Mouse (Mus musculus) kidney, adult 2 months (tissue): ENCODE data around the gene Plcb1. TPM values are rescaled to one million over a fixed set of nuclear protein-coding genes. Genes with fewer than 3 reads are reported as not detected.
A peak's percentile ranks its signal among the peaks of the same experiment; 100 is the strongest.

Experiments used
- DNase-seq: peaks from one replicate; pipeline ENCODE4 v3.0.0; 2021
- H3K27ac ChIP-seq: fragments of 200-500 bp; 2 replicates; pipeline ENCODE4 v1.5.1; 2012; ENCODE audit warnings: low read depth, low read length, control low read depth, inconsistent platforms; ENCODE audit not compliant: insufficient read depth
- H3K27me3 ChIP-seq: fragments of 200-500 bp; replicated peaks from 2 replicates; pipeline ENCODE4 v1.6.1; 2012; ENCODE audit warnings: mild to moderate bottlenecking, moderate library complexity, low read length, inconsistent platforms; ENCODE audit not compliant: control insufficient read depth, insufficient read depth
- H3K36me3 ChIP-seq: fragments of 200-500 bp; 2 replicates; pipeline ENCODE4 v1.6.1; 2012; ENCODE audit warnings: mild to moderate bottlenecking, moderate library complexity, low read length, inconsistent platforms; ENCODE audit not compliant: control insufficient read depth, insufficient read depth
- H3K4me1 ChIP-seq: fragments of 200-500 bp; 2 replicates; pipeline ENCODE4 v1.6.1; 2011; ENCODE audit warnings: low read length; ENCODE audit not compliant: control insufficient read depth, insufficient read depth
- H3K4me3 ChIP-seq: fragments of 200-500 bp; 2 replicates; pipeline ENCODE4 v1.5.1; 2011; ENCODE audit warnings: mild to moderate bottlenecking, low read depth, low read length, control low read depth; ENCODE audit not compliant: insufficient read depth
- CTCF ChIP-seq: fragments of 200-500 bp; conservative IDR thresholded peaks from 2 replicates; pipeline ENCODE4 v1.5.1; 2011; ENCODE audit warnings: low read depth, mild to moderate bottlenecking, control low read depth, low read length, moderate library complexity, mixed read lengths; ENCODE audit not compliant: insufficient read depth, insufficient read length
- POLR2A ChIP-seq: fragments of 200-500 bp; IDR thresholded peaks from one replicate; pipeline ENCODE4 v1.6.1; 2011; ENCODE audit warnings: low read depth, low read length, control low read depth
- WGBS: fragments of 180-500 bp; shearing (Covaris S2); methylation state at CpG from one replicate; pipeline ENCODE4 v1.1.7; 2018; 5-methylcytosine and 5-hydroxymethylcytosine counted together
- polyA plus RNA-seq: library from polyadenylated mRNA; depleted of rRNA; stranded (reverse); fragments of >200 nt; gene quantifications from 2 replicates; pipeline ENCODE4 v1.2.3, GENCODE M21; 2012; rRNA removed

The Plcb1 gene
- polyA plus RNA-seq, result 4.4 and 5.0 TPM in 2 replicates

DNA sequence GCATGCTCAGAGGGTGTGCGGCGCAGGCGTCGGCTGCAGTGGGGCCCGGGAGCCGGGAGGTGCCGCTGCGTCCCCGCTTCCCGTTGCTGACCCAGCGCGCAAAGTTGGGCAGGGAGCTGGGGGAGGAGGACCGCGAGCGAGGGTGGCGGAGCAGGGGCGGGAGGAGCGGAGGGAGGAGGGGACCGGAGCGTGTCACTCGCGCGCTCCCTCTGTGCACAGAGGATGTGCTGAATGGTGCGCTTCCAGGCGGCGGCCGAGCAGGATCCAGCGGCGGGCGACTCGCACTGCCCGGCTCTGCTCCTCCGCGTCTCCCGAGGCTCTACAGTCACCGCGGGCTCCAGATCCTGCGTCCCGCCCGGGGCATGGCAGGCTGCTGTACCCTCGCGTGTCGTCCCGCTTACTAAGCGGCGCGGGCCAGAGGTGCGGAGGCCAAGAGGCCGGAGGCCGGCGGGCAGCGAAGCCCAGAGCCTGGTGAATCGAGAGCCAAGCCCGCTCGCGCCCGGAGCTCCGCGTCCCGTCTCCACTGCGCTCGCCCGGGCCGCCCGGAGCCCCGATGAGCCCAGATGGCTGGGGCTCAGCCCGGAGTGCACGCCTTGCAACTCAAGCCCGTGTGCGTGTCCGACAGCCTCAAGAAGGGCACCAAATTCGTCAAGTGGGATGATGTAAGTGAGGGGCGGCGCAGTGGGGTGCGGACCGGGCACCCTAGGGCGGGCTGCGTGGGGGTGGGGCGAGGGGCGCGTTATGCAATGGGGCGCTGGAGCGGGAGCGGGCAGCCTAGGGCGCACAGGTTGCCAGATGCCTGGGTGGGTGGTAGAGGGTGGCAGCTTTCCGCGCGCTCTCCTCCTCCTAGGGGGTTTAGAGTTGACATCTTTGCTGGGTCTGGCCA lies at the start of gene Plcb1:
TSS of gene Plcb1 (plus strand) at position 98 of the 886 bp plus-strand sequence.
- H3K27me3 ChIP-seq, result no peaks in the 10 kb centered on the region
- peak; percentile 82 for TF ChIP-seq CTCF
- peak; percentile 50 for TF ChIP-seq POLR2A
- WGBS, result 1% methylated on average over 88 of the region's 88 CpGs
- peak within 1 kb of the TSS; percentile 77 for H3K27ac ChIP-seq
- H3K4me3 ChIP-seq, result peak within 1 kb of the TSS; percentile 80
- peak; percentile 93 for DNase-seq
- H3K36me3 ChIP-seq, result no peaks in the 10 kb centered on the region
- peaks cover 5% of the 10 kb centered on the region; the same call in 1 of the 2 replicates for H3K4me1 ChIP-seq

DNA sequence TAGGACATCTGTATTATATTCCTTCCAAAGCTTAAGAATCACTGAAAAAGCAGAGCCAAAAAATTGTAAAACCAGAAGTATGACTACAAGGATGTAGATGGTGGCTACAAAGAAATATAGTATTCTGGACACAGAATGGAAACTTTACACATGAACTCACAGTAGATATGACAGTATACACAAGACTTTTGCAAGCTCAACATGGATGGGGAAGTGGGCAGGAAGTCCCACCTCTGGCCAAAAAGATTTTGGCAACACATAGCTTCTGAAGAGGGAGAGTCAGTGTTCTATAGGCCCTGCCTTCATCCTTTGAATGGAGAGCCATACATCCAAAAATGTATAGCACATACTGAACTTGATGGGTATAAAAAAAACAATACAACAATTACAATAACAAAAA lies 30.3 kb upstream of the Plcb1 start:
- Histone ChIP-seq H3K4me3 (no peak overlapping the region), H3K27me3 (no peaks in the 10 kb centered on the region), H3K36me3 (no peaks in the 10 kb centered on the region), H3K4me1 (no peaks in the 10 kb centered on the region), H3K27ac (no peak overlapping the region)
- no peak for DNase-seq
- no peak for TF ChIP-seq CTCF
- TF ChIP-seq POLR2A, result no peak

DNA sequence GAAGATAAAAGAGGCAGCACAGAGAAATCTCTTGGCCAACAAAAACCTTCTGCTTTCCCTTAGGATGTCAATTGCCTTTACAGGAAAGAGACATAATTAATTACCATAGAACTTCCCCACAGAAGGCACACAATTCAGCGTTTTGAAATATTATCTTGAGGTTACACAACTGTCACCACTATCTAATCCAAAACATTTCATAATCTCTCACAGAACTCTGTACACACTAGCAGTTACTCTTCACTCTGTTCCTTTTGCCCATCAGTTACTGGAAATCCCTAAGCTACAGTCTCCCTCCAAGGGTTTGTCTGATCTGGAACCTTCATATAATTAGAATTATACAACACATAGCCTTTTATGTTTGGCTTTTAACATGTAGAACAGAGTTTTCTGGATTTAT lies 29.8 kb upstream of the Plcb1 start:
- Histone ChIP-seq H3K36me3 (no peaks in the 10 kb centered on the region), H3K27me3 (no peaks in the 10 kb centered on the region), H3K4me3 (no peak overlapping the region), H3K27ac (no peak overlapping the region), H3K4me1 (no peaks in the 10 kb centered on the region)
- whole genome bisulfite sequencing, result 48% methylated on average over 1 of the region's 1 CpGs
- no peak for TF ChIP-seq POLR2A
- TF ChIP-seq CTCF, result no peak
- DNase-seq, result peak; percentile 4

DNA sequence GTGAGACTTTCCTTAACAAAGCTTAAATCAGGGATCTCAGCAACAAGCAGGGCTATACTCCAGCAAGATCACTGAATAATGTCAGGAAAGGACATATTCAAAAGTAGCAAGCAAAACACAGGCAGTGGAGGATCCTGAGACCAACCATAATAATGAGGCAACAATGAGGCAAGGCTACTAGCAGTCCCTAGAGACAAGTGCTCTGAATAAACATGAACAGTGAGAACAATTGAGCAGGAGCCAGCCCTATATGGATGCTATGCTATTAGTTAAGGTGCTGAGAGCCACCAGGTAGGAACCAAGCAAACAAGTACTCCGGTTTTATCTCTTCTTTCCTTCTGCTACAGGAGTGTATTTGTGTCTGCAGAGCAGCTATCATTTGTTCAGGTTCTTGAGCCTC lies 24.8 kb upstream of the Plcb1 start:
- no peak for DNase-seq
- no peaks in the 10 kb centered on the region for H3K4me1 ChIP-seq
- WGBS, result 89% methylated on average over 1 of the region's 1 CpGs
- H3K4me3 ChIP-seq, result no peak overlapping the region
- no peaks in the 10 kb centered on the region for H3K27me3 ChIP-seq
- no peak for TF ChIP-seq CTCF
- no peak overlapping the region for H3K27ac ChIP-seq
- no peaks in the 10 kb centered on the region for H3K36me3 ChIP-seq

DNA sequence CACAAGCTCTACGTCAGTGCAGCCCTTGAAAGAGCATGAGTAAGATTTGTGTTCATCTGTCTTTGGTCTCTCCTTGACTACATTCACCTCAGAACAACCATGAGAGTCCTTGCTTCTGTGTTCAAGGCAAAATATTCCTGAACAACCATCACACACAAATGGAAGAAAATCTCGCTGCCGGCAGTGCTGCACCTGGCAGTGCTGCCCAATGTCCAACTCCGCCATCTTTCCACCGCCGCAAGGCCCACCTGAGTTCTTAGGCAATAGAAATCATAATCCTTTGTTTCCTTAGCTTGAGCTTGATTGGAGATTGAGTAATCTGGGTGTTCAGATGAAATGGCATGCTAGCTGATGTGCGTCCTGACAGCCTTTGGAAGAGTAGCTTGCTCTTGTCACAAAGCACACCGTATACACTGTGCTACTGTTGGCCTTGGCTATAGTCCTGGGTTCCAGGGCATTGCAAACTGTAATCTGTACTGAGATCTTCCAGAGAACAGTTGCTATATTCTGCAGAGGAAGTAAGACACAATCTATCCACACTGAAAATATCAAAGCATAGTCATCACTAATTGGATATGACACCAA lies 22.4 kb upstream of the Plcb1 start:
- Histone ChIP-seq H3K36me3 (no peaks in the 10 kb centered on the region), H3K4me3 (no peak overlapping the region), H3K27ac (no peak overlapping the region), H3K27me3 (no peaks in the 10 kb centered on the region), H3K4me1 (no peaks in the 10 kb centered on the region)
- DNase-seq, result no peak
- WGBS, result 98% methylated on average over 8 of the region's 8 CpGs
- TF ChIP-seq POLR2A (no peak), CTCF (no peak)

DNA sequence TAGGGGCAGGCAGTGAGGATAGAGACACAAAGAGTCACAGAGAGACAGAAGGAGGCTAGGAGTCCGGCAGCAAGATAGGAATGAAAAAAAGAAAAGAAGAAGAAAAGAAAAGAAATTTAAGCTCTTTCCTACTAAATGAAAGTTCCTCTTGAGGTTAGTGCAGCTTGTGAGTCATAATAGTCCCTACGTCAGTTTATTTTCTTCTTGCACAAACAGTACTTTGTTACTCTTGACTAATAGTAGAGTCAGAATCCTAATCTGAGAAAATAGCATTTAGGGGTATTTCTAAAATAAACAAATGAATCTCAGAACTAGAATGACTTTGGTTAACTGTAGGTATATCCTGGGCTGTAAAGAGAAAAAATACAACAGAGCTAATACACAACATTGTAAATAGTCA lies 21.4 kb upstream of the Plcb1 start:
- H3K27ac ChIP-seq, result no peak overlapping the region
- H3K36me3 ChIP-seq, result no peaks in the 10 kb centered on the region
- TF ChIP-seq CTCF, result no peak
- TF ChIP-seq POLR2A, result no peak
- no peak for DNase-seq
- no peak overlapping the region for H3K4me3 ChIP-seq
- no peaks in the 10 kb centered on the region for H3K27me3 ChIP-seq
- no peaks in the 10 kb centered on the region for H3K4me1 ChIP-seq
- WGBS, result 89% methylated on average over 2 of the region's 2 CpGs

DNA sequence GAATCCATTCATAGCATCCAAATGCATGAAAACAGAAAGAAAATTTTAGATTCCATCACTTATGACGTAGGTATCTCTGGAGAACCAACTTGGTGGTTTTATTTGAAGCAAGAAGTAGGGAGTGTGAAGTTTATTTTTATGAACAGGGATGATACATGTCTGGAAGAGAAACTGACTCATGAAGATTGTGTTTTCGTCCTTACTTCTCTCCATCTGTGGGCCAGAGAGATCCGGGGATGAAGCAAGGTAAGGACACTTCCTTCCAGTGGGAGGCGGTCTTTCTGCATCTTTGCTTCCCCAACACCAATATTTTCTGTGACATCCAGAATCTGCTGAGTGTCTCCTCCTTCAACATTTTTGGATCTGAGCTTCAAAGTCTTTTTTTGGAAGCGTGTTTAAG lies 6.0 kb upstream of the Plcb1 start:
- TF ChIP-seq CTCF (peak; percentile 31), POLR2A (no peak)
- no peak for DNase-seq
- Histone ChIP-seq H3K27ac (no peak overlapping the region), H3K4me3 (no peak overlapping the region), H3K36me3 (no peaks in the 10 kb centered on the region), H3K4me1 (no peaks in the 10 kb centered on the region), H3K27me3 (no peaks in the 10 kb centered on the region)
- WGBS, result 79% methylated on average over 5 of the region's 5 CpGs

DNA sequence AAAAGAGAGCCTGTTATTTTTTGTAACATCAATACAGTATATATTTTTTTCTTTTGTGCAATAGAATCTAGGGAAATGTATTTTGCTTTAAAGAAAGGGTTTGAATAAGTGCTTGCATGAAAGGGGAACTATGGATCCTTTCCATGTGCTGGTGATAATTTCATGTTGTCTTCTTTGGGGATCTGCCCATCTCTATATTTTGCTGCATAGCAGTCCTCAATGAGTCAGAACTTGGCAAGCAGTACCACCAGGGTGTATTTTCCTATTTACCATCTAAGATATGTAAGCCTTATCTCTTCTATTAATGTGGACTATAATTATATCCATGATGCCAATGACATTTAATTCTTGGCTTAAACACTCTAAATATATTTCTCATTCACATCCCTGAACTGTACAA lies 5.6 kb upstream of the Plcb1 start:
- H3K4me1 ChIP-seq, result no peaks in the 10 kb centered on the region
- no peak for DNase-seq
- H3K27me3 ChIP-seq, result no peaks in the 10 kb centered on the region
- no peak overlapping the region for H3K4me3 ChIP-seq
- TF ChIP-seq POLR2A (no peak), CTCF (no peak)
- H3K36me3 ChIP-seq, result no peaks in the 10 kb centered on the region
- H3K27ac ChIP-seq, result no peak overlapping the region
